Comparison of ENCODE assay signal across 10 mouse cellular contexts in the genomic region with DNA sequence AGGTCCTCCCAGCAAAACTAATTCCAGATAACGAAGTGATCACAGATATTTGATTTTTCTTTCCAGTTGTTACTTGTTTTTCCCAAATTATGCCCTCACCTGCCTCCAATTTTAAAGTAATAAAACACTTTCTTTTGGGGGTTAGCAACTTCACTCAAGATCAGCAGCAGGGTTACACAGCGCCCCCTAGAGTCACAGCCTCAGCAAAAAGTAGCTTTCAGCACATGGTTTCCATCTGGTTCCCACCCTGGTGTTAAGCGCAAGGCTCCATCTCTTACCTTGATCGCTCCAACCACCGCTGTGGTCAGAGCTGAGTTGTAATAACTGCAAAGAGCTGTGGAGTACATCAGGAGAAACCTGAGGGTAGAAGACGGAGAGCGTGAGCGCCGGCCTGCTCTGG. TPM values are rescaled to one million over a fixed set of nuclear protein-coding genes. Genes with fewer than 3 reads are reported as not detected.
DNase-seq lines count a peak whose midpoint lies in the region; ATAC-seq and TF ChIP-seq lines count a peak whose summit lies in the region.
"Had no signal": no experiment of that assay in that cellular context is flagged by ENCODE, and none has a peak within 500 bp of the region (broad histone marks: within the 10 kb centered on the region; RNA-seq: fewer than 3 reads in every experiment).

No protein-coding gene starts in this region.

- H3K27me3 ChIP-seq in midbrain, embryonic 15.5 days (replicated peaks) = no peaks in the 10 kb centered on the region

- 76% methylated on average over 9 of the region's 9 CpGs for WGBS in midbrain, embryonic 15.5 days

- ATAC-seq in midbrain, embryonic 15.5 days (replicated peaks) = no peak

- no peak overlapping the region for H3K4me3 ChIP-seq in layer of hippocampus, adult 2 months
- no peak overlapping the region for H3K4me3 ChIP-seq in midbrain, embryonic 15.5 days

- peak; percentile 78 for TF ChIP-seq CTCF in layer of hippocampus, adult 2 months (conservative IDR thresholded peaks at IDR 0.05)

- H3K9me3 ChIP-seq in midbrain, embryonic 15.5 days = no peaks in the 10 kb centered on the region

- no peak overlapping the region for H3K27ac ChIP-seq in layer of hippocampus, adult 2 months
- no peak overlapping the region for H3K27ac ChIP-seq in midbrain, embryonic 15.5 days
- H3K27ac ChIP-seq: macrophage had no signal

- H3K4me1 ChIP-seq in midbrain, embryonic 15.5 days = no peaks in the 10 kb centered on the region

- H3K4me2 ChIP-seq in midbrain, embryonic 15.5 days = no peak overlapping the region

- H3K9ac ChIP-seq in midbrain, embryonic 15.5 days = no peak overlapping the region

- no peaks in the 10 kb centered on the region for H3K36me3 ChIP-seq in midbrain, embryonic 15.5 days (replicated peaks)

- DNase-seq in adrenal gland, postnatal 25 days = peak; percentile 34
- no peak for DNase-seq in adrenal gland, adult 2 months
- no peak for DNase-seq in layer of hippocampus, adult 2 months (ENCODE audit: low spot score in 2 of 2)
- no peak for DNase-seq in layer of hippocampus, postnatal 36 days
- DNase-seq in MEL-GATA-1-ER (ENCODE audit: extremely low read depth, low read depth) = peak; percentile 33
- DNase-seq in kidney, postnatal 4 days = peak; percentile 63 to 67
- DNase-seq in thymus, postnatal 4 days = peak; percentile 75

RNA-seq across cellular contexts. Expression of a gene that starts 10.0 kb away (rescaled TPM):
- 1.2 TPM in 1 of 2 replicates, not detected in the other for total RNA-seq in adrenal gland, postnatal 25 days (2021)
- 1 to 10 TPM in 1 of 2 experiments, under 1 TPM in 1; 0.63 to 2.0 TPM for total RNA-seq in adrenal gland, adult 2 months (2021)
- polyA plus RNA-seq in adrenal gland, adult 2 months (2012; rRNA removed) = not detected in 2 replicates
- total RNA-seq in layer of hippocampus, adult 2 months (2021) = not detected
- not detected for total RNA-seq in layer of hippocampus, postnatal 36 days (2021)
- not detected in 2 replicates for polyA plus RNA-seq in midbrain, embryonic 15.5 days (2015; fragmentation: Nextera tagmentation; extraction: Ambion mirVana)
- polyA plus RNA-seq: heart, embryonic 14.5 days; macrophage had no signal

RNA-seq across cellular contexts. Expression of a gene that starts 30.2 kb away (rescaled TPM):
- 7.5 and 9.0 TPM in 2 replicates for total RNA-seq in adrenal gland, postnatal 25 days (2021)
- total RNA-seq in adrenal gland, adult 2 months (2021) = 10 to 100 TPM in 1 of 2 experiments, 1 to 10 TPM in 1; 4.8 to 10.1 TPM
- 8.4 and 11.5 TPM in 2 replicates for polyA plus RNA-seq in adrenal gland, adult 2 months (2012; rRNA removed)
- 1 to 10 TPM in 1 of 2 experiments, under 1 TPM in 1; 0.69 to 1.1 TPM for total RNA-seq in layer of hippocampus, adult 2 months (2021)
- total RNA-seq in layer of hippocampus, postnatal 36 days (2021) = under 1 TPM; 0.43 to 0.55 TPM
- 0.82 and 1.1 TPM in 2 replicates for polyA plus RNA-seq in midbrain, embryonic 15.5 days (2015; fragmentation: Nextera tagmentation; extraction: Ambion mirVana)

RNA-seq across cellular contexts. Expression of a gene that starts 54.0 kb away (rescaled TPM):
- 33.6 and 39.7 TPM in 2 replicates for total RNA-seq in adrenal gland, postnatal 25 days (2021)
- total RNA-seq in adrenal gland, adult 2 months (2021) = 10 to 100 TPM; 23.5 to 24.6 TPM
- 4.9 and 5.2 TPM in 2 replicates for polyA plus RNA-seq in adrenal gland, adult 2 months (2012; rRNA removed)
- total RNA-seq in layer of hippocampus, adult 2 months (2021) = 10 to 100 TPM; 15.9 to 18.7 TPM
- 10 to 100 TPM; 12.1 to 16.5 TPM for total RNA-seq in layer of hippocampus, postnatal 36 days (2021)
- 4.2 and 4.9 TPM in 2 replicates for polyA plus RNA-seq in midbrain, embryonic 15.5 days (2015; fragmentation: Nextera tagmentation; extraction: Ambion mirVana)

Comparison
In these comparisons a context has a peak if more than half of its experiments do, and no peak if none do; other contexts are left out.
1. DNase-seq: peak in adrenal gland, postnatal 25 days (single experiment), MEL-GATA-1-ER (single experiment), kidney, postnatal 4 days (2 of 2) and thymus, postnatal 4 days (single experiment); none in adrenal gland, adult 2 months (single experiment), layer of hippocampus, adult 2 months (0 of 2) and layer of hippocampus, postnatal 36 days (0 of 2).